Mouse (Mus musculus): Measurements from ENCODE around the gene Gm9803.

DNA sequence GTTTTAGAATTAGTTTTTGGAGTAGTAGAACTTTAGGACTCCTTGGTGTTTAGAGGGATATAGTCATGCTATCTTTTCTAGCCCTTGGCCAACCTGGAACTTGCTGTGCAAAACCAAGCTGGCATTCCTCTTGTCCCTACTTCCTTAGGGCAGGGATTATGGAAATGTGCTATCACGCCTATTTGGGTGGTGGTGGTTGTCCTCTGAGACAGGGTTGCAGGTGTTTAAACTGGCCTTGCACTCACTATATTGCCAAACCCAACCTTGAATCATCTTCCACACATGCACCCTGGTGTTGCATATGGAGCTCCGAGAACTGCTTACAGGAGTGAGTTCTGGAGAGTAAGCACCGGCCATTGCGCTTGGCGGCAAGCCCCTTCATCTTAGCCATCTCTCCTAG is 41.9 kb upstream of the Gm9803 start:
- no peak for TF ChIP-seq CTCF (IDR thresholded peaks at IDR 0.05)
- no peak for TF ChIP-seq EP300 (IDR thresholded peaks at IDR 0.05)

Measured in lung, postnatal 0 days (tissue).